Mouse (Mus musculus) limb, embryonic 12.5 days (tissue): ENCODE data around the gene Cuedc2. TPM values are rescaled to one million over a fixed set of nuclear protein-coding genes. Genes with fewer than 3 reads are reported as not detected.

Experiments
- ATAC-seq: fragments of 200-750 bp; cut with Nextera tagmentation; 2 replicates; pipeline ENCODE4 v1.8.0; 2017; ENCODE audit warnings: low read depth, moderate TSS enrichment; ENCODE audit not compliant: insufficient number of reproducible peaks, insufficient read depth, low FRiP score, low TSS enrichment
- H3K27ac ChIP-seq: fragments of 300-500 bp; sonication (generic); 2 replicates; pipeline ENCODE4 v1.5.1; 2016; ENCODE audit warnings: mild to moderate bottlenecking, moderate library complexity
- H3K27me3 ChIP-seq: fragments of 300-500 bp; sonication (generic); 2 replicates; pipeline ENCODE4 v1.6.1; 2016; ENCODE audit warnings: mild to moderate bottlenecking, moderate library complexity
- H3K36me3 ChIP-seq: fragments of 300-500 bp; sonication (generic); 2 replicates; pipeline ENCODE4 v1.6.1; 2016; ENCODE audit warnings: mild to moderate bottlenecking, moderate library complexity
- H3K4me1 ChIP-seq: fragments of 300-500 bp; sonication (generic); replicated peaks from 2 replicates; pipeline ENCODE4 v1.6.1; 2016
- H3K4me2 ChIP-seq: fragments of 300-500 bp; sonication (generic); 2 replicates; pipeline ENCODE4 v1.6.1; 2016; ENCODE audit warnings: mild to moderate bottlenecking, moderate library complexity
- H3K4me3 ChIP-seq: fragments of 300-500 bp; sonication (generic); replicated peaks from 2 replicates; pipeline ENCODE4 v1.5.1; 2016; ENCODE audit warnings: mild to moderate bottlenecking
- H3K9ac ChIP-seq: fragments of 300-500 bp; sonication (generic); replicated peaks from 2 replicates; pipeline ENCODE4 v1.6.1; 2016; ENCODE audit warnings: mild to moderate bottlenecking, moderate library complexity
- H3K9me3 ChIP-seq: fragments of 300-500 bp; sonication (generic); 2 replicates; pipeline ENCODE4 v1.6.1; 2016; ENCODE audit warnings: mild to moderate bottlenecking, moderate library complexity
- WGBS: fragments of 180-500 bp; shearing (Covaris S2); methylation state at CpG from one replicate; pipeline ENCODE4 v1.1.7; 2016; 5-methylcytosine and 5-hydroxymethylcytosine counted together
- polyA plus RNA-seq: library from polyadenylated mRNA; unstranded; fragments of >200 nt; fragmentation: Nextera tagmentation; extraction: Ambion mirVana; gene quantifications from 2 replicates; pipeline ENCODE4 v1.2.1, GENCODE M21; 2016

Gene Cuedc2
- polyA plus RNA-seq: 165 and 176 TPM in 2 replicates

- Histone ChIP-seq H3K9me3 (no peaks in the 10 kb centered on the region), H3K4me2 (peak within 1 kb of the TSS; percentile 79), H3K4me1 (peaks cover 7% of the 10 kb centered on the region), H3K9ac (peak within 1 kb of the TSS; percentile 77), H3K36me3 (no peaks in the 10 kb centered on the region), H3K4me3 (peak within 1 kb of the TSS; percentile 71), H3K27me3 (peaks cover 9% of the 10 kb centered on the region; the same call in 1 of the 2 replicates), H3K27ac (0 out of 2 replicates have a peak within 1 kb of the TSS, but pooled peaks have one; percentile 50)
- under 1% methylated on average over 31 of the region's 31 CpGs for WGBS
- ATAC-seq: peak; percentile 69
Measured at GRCm38 (mm10) chr19:46338331-46338936, at the start of gene Cuedc2. Gene Cuedc2 (minus strand): TSS chr19:46338702.

- Histone ChIP-seq H3K4me2 (no peak overlapping the region), H3K9me3 (0 out of 2 replicates have a peak, but pooled peaks cover 4% of the 10 kb centered on the region), H3K27me3 (no peaks in the 10 kb centered on the region), H3K36me3 (peaks cover 93% of the 10 kb centered on the region), H3K27ac (no peak overlapping the region), H3K4me3 (no peak overlapping the region), H3K9ac (no peak overlapping the region), H3K4me1 (no peaks in the 10 kb centered on the region)
- ATAC-seq: no peak
- 93% methylated on average over 9 of the region's 9 CpGs for WGBS
Measured at GRCm38 (mm10) chr19:46382275-46382674, 43.8 kb upstream of the Cuedc2 start.

- Histone ChIP-seq H3K4me2 (no peak overlapping the region), H3K27me3 (no peaks in the 10 kb centered on the region), H3K4me3 (no peak overlapping the region), H3K36me3 (peaks cover 48% of the 10 kb centered on the region), H3K9ac (no peak overlapping the region), H3K9me3 (no peaks in the 10 kb centered on the region), H3K27ac (no peak overlapping the region), H3K4me1 (no peaks in the 10 kb centered on the region)
- no peak for ATAC-seq
- 52% methylated on average over 4 of the region's 4 CpGs for WGBS
Measured at GRCm38 (mm10) chr19:46375891-46376290, 37.4 kb upstream of the Cuedc2 start.

GRCm38 (mm10) chr19:46375489-46375888, 37.0 kb upstream of the Cuedc2 start:
- Histone ChIP-seq H3K27ac (no peak overlapping the region), H3K4me3 (no peak overlapping the region), H3K36me3 (peaks cover 44% of the 10 kb centered on the region), H3K27me3 (no peaks in the 10 kb centered on the region), H3K9me3 (no peaks in the 10 kb centered on the region), H3K4me1 (no peaks in the 10 kb centered on the region), H3K9ac (no peak overlapping the region), H3K4me2 (no peak overlapping the region)
- 74% methylated on average over 5 of the region's 5 CpGs for WGBS
- no peak for ATAC-seq

GRCm38 (mm10) chr19:46374477-46375088, 36.1 kb upstream of the Cuedc2 start:
- peaks cover 35% of the 10 kb centered on the region for H3K36me3 ChIP-seq
- H3K4me3 ChIP-seq: no peak overlapping the region
- 51% methylated on average over 21 of the region's 21 CpGs for WGBS
- ATAC-seq: no peak
- no peaks in the 10 kb centered on the region for H3K9me3 ChIP-seq
- H3K9ac ChIP-seq: no peak overlapping the region
- H3K4me2 ChIP-seq: no peak overlapping the region
- 0 out of 2 replicates have a peak overlapping the region, but pooled peaks have one; percentile 12 for H3K27ac ChIP-seq
- no peaks in the 10 kb centered on the region for H3K27me3 ChIP-seq
- H3K4me1 ChIP-seq: no peaks in the 10 kb centered on the region

GRCm38 (mm10) chr19:46369204-46369603, 30.7 kb upstream of the Cuedc2 start:
- no peak for ATAC-seq
- Histone ChIP-seq H3K36me3 (no peaks in the 10 kb centered on the region), H3K27ac (no peak overlapping the region), H3K4me3 (no peak overlapping the region), H3K9me3 (no peaks in the 10 kb centered on the region), H3K9ac (no peak overlapping the region), H3K27me3 (no peaks in the 10 kb centered on the region), H3K4me1 (no peaks in the 10 kb centered on the region), H3K4me2 (no peak overlapping the region)
- 30% methylated on average over 4 of the region's 4 CpGs for WGBS

GRCm38 (mm10) chr19:46367798-46368590, 29.5 kb upstream of the Cuedc2 start:
- no peak for ATAC-seq
- no peaks in the 10 kb centered on the region for H3K9me3 ChIP-seq
- H3K27ac ChIP-seq: no peak overlapping the region
- no peaks in the 10 kb centered on the region for H3K27me3 ChIP-seq
- no peaks in the 10 kb centered on the region for H3K36me3 ChIP-seq
- WGBS: 83% methylated on average over 22 of the region's 23 CpGs
- H3K9ac ChIP-seq: no peak overlapping the region
- H3K4me2 ChIP-seq: no peak overlapping the region
- no peak overlapping the region for H3K4me3 ChIP-seq
- no peaks in the 10 kb centered on the region for H3K4me1 ChIP-seq

GRCm38 (mm10) chr19:46363294-46364009, 24.9 kb upstream of the Cuedc2 start:
- H3K27ac ChIP-seq: no peak overlapping the region
- ATAC-seq: no peak
- H3K9ac ChIP-seq: no peak overlapping the region
- 84% methylated on average over 11 of the region's 11 CpGs for WGBS
- peaks cover 8% of the 10 kb centered on the region for H3K27me3 ChIP-seq
- H3K4me1 ChIP-seq: no peaks in the 10 kb centered on the region
- H3K9me3 ChIP-seq: no peaks in the 10 kb centered on the region
- H3K4me3 ChIP-seq: no peak overlapping the region
- H3K4me2 ChIP-seq: no peak overlapping the region
- H3K36me3 ChIP-seq: no peaks in the 10 kb centered on the region

- Histone ChIP-seq H3K4me3 (no peak overlapping the region), H3K27ac (no peak overlapping the region), H3K36me3 (no peaks in the 10 kb centered on the region), H3K9ac (no peak overlapping the region), H3K27me3 (peaks cover 21% of the 10 kb centered on the region), H3K4me1 (0 out of 2 replicates have a peak, but pooled peaks cover 4% of the 10 kb centered on the region), H3K4me2 (no peak overlapping the region), H3K9me3 (no peaks in the 10 kb centered on the region)
- 89% methylated on average over 8 of the region's 8 CpGs for WGBS
- no peak for ATAC-seq
Measured at GRCm38 (mm10) chr19:46362104-46362503, 23.6 kb upstream of the Cuedc2 start.

- Histone ChIP-seq H3K9ac (no peak overlapping the region), H3K4me1 (peaks cover 11% of the 10 kb centered on the region; the same call in 1 of the 2 replicates), H3K27ac (no peak overlapping the region), H3K9me3 (no peaks in the 10 kb centered on the region), H3K4me3 (no peak overlapping the region), H3K27me3 (peaks cover 28% of the 10 kb centered on the region), H3K36me3 (no peaks in the 10 kb centered on the region), H3K4me2 (no peak overlapping the region)
- WGBS: 65% methylated on average over 4 of the region's 4 CpGs
- no peak for ATAC-seq
Measured at GRCm38 (mm10) chr19:46358381-46358780, 19.9 kb upstream of the Cuedc2 start.
